Mouse (Mus musculus) E14TG2a.4 (cell line): Measurements from ENCODE around the gene Slc25a33.

ENCODE experiments used
- CTCF ChIP-seq: conservative IDR thresholded peaks from 2 replicates; pipeline ENCODE4 v1.5.1; 2014; ENCODE audit warnings: low read length
- NANOG ChIP-seq: IDR thresholded peaks from 2 replicates; pipeline ENCODE4 v1.6.1; 2014; ENCODE audit warnings: borderline replicate concordance, low read length, mixed read lengths
- POU5F1 ChIP-seq: IDR thresholded peaks from 2 replicates; pipeline ENCODE4 v1.6.1; 2014; ENCODE audit warnings: low read length, borderline replicate concordance

DNA sequence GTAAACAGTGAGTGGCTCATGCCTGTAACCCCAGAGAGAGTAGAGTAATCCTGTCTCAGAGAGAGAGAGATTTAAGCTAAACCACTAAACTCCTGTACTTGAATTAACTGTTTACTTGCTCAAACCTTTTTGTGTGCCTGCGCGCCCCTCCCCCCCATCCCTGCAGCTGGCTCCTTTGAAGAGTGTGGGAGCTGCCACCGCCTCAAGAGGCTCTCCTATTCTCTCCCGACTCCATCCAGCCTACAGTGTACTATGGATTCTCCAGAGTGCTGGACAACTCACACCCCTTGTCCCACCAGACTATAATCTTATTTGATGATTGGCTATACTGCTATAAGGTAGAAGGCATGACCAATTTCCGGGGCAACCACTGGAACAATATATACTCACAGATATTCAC lies 23.4 kb downstream of the Slc25a33 start:
- TF ChIP-seq CTCF: no peak
- TF ChIP-seq NANOG: no peak
- TF ChIP-seq POU5F1: no peak
